Mouse (Mus musculus) left cerebral cortex, adult 2 months (tissue): ENCODE results near the gene Trp53i11. TPM values are rescaled to one million over a fixed set of nuclear protein-coding genes. Genes with fewer than 3 reads are reported as not detected.

Experiments
- DNase-seq, 2 experiments: peaks; one replicate each; pipeline ENCODE4 v3.0.0; 2021 to 2022; ENCODE audit warnings: low spot score in 2 of 2, mixed read lengths in 1 of 2; ENCODE audit errors: extremely low spot score in 1 of 2
- H3K27ac ChIP-seq: fragments of 200-600 bp; 2 replicates; pipeline ENCODE4 v1.8.1; 2022
- H3K4me3 ChIP-seq: fragments of 200-600 bp; 2 replicates; pipeline ENCODE4 v1.8.1; 2022
- CTCF ChIP-seq: fragments of 200-600 bp; IDR thresholded peaks from 2 replicates; pipeline ENCODE4 v1.8.1; 2022; ENCODE audit warnings: antibody characterized with exemption, mild to moderate bottlenecking, moderate library complexity
- intact Hi-C: fragments of 180-260 bp; cut with DNase I; formaldehyde crosslinking; loops from one replicate; pipeline ENCODE4 v1.15.1; 2025
- total RNA-seq, 2 experiments: library from RNA; stranded (reverse); gene quantifications; 2 replicates each; pipeline ENCODE4 v1.2.3; 2021

Gene Trp53i11
- total RNA-seq, 2 experiments from 2014 or later = 111 to 112 TPM

DNA sequence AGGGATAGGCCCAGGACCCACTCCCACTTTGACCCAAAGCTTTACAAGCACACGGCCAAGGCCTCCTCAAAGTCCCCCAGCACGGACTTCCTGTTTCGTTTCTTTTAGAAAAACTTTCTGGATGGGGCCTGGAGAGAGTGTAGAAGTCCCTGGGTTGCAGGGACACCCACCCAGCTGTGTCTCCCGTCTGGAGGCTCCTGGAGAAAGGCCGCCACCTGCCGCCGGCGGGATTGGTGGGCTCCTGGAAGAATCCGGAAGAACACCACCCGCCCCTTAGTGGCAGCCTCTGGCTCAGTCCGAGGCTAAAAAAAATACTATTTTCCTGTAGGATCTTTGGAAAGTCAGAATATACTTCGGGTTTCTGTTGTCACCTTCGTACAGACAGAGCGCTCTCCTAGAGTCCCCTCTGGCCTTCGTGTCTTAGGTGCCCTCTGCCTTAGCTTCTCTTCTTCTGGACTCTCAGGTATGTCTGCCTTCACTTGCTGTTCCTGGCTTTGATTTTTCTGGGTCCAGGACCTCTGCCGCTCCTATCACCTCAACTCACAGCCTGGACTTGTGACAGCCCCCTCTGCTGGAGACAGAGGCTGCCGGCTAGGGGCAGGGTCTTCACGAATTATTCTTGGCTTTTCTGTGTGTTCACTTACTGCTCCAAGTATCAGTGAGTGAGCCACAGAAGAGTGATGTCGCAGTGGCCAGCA is 1.6 kb downstream of the Trp53i11 start:
- Histone ChIP-seq H3K27ac (peak overlapping the region; percentile 47; the same call in 1 of the 2 replicates), H3K4me3 (peak overlapping the region; percentile 84)
- DNase-seq = peak in 1 of 2 experiments; percentile 58
- intact Hi-C loops = loop anchor here (2.0 kb wide), 1 partner anchor 120 kb away; no protein-coding TSS in a partner anchor
- TF ChIP-seq CTCF = peak; percentile 39

DNA sequence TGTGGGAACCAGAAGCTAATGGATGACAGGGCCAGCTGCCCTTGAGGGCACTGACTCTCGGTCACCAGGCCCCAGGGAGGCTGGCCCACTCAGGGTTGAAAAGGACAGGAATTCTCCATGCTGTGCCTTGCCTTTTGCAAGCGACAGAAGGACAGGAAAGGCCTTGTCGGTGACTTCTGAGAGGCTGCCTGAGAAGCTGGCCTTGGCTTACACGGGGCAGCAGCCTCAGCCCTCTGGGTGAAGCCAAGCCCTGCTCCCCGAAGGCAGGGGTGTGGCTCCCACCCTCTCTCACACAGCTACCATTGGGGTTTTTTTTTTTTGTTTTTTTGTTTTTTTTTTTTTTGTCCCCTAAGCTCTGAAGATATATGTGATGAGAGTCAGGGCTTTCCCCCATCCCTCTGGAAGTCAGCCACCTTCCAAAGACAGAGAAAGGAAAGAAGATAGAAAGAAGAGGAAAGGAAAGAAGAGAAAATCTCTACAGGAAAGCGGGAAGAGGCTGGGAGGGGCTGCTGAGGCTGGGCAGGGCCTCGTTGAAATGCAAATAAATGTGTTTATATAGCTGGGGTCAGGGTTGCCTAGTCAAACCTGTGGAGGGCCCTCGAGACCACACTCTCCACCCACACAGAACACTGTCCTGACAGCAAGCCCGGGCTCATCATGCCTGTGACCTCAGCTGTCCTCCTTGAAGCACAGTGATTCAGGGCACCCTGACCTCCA is 3.6 kb downstream of the Trp53i11 start:
- no peak for TF ChIP-seq CTCF
- Histone ChIP-seq H3K4me3 (no peak overlapping the region), H3K27ac (no peak overlapping the region)
- intact Hi-C loops = no loop called here
- DNase-seq = no peak

DNA sequence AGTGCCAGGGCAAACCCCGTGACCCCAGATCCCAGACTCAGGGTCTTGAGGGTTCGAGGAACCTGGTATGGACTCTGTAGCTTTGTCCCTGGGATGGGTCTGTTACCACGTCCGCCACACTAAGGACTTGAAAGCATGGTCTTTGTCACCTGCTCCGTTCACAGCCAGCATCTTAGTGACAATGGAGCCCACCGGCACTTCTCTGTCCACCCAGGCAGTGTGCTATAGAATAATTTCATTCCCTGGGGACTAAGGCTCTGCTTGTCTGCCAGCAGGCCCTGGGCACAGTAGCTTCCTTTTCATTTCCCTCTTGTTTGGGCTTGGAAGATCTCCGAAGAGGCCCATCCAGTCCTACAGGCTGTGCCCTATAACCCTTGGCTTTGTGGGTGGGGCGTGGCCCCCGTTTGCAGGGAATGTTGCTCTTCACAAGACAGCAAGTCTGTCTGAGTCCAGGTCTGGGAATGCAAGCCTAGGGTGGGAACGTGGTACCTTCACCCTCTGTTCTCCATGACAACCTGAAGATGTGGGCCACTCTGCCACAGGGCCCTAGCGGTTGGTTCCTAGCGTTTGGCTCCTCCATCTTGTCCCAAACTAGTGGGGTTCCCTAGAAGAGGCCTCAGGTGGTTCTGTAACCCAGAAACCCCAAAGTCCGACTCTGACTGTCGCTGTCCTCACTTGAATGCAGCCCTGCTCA is 4.3 kb downstream of the Trp53i11 start:
- Histone ChIP-seq H3K4me3 (no peak overlapping the region), H3K27ac (no peak overlapping the region)
- no peak for DNase-seq
- no peak for TF ChIP-seq CTCF
- intact Hi-C loops = no loop called here

DNA sequence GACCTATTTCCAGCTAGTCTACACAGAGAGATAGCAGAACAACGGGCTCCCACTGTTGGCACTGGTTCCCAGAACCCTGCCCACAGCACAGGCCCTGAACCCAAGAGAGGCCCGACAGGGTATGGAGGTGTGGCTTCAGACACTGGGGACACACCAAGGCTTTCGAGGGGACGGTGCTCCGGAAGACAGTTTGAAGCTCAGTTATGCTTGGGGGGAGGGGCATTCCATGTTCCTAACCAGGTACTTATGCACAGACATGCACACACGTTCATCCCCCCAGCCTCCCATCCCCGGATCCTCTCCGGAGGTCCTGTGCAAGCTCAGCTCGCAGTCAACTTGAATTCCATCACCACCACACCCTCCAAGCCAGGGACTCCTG is 4.8 kb downstream of the Trp53i11 start:
- no peak for TF ChIP-seq CTCF
- DNase-seq = no peak
- Histone ChIP-seq H3K4me3 (no peak overlapping the region), H3K27ac (no peak overlapping the region)
- intact Hi-C loops = no loop called here

DNA sequence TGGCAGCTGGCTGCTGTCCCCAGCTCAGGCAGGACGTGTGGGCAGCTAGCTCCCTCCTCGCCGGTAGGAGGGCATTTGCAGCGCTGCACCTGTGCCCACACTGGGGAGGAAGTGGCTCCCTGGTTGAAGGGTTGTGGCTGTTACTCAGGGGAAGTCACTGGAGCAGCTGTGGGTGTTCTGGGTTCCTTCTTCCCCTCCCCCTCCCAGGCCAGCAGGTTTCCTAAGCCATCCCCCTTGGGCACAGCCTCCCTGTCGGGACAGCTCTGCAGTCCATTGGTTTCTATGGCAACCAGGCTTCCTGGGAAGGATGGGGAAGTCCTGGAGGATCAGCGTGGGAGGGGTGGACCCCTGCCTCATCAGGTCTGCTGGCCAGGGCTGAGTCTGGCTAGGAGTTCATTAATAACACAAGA is 5.3 kb downstream of the Trp53i11 start:
- no peak for DNase-seq
- no peak for TF ChIP-seq CTCF
- H3K27ac ChIP-seq = no peak overlapping the region
- intact Hi-C loops = no loop called here
- no peak overlapping the region for H3K4me3 ChIP-seq

DNA sequence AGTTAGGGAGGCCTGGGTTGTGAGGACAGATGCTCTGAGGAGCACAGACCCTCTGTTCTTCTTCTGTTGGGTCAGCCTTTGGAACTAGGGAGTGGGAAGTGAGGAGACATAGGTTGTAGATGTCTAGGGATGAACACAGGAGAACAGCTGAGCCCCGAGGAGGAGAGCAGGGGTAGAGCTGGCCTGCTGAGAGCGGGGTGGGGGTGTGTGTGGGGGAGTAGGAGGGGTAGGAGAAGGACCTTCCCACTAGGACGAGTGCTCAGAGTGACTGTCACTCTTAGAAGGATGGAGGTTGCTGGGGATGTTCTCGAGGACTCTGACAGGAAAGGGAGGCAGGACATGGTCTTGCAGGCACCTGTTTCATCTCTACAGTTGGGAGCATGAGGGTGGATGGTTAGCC is 6.5 kb downstream of the Trp53i11 start:
- TF ChIP-seq CTCF = no peak
- intact Hi-C loops = no loop called here
- no peak for DNase-seq
- Histone ChIP-seq H3K4me3 (no peak overlapping the region), H3K27ac (no peak overlapping the region)

DNA sequence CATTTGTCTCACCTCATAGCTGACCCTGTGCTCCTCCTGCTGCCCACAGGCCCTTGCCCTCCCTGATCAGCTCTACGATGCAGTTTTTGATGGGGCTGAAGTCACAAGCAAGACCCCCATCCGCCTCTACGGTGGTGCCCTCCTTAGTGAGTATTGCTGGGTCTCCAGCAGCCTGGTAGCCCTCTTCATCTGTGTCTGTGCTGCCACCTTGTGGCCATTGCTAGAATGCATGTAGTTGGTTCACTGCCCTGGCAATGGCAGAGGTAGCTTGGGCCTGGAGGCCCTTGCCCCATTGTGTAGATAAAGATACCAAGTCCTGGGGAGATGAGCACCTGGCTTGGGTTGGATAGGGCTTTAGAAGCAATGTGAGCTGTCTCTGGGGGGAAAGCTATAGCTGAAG is 11.5 kb downstream of the Trp53i11 start:
- Histone ChIP-seq H3K27ac (no peak overlapping the region), H3K4me3 (no peak overlapping the region)
- DNase-seq = peak; percentile 86 to 96
- intact Hi-C loops = loop anchor here (1.0 to 2.0 kb wide), 2 partner anchors 130 to 294 kb away; no protein-coding TSS in a partner anchor
- TF ChIP-seq CTCF = peak; percentile 92

DNA sequence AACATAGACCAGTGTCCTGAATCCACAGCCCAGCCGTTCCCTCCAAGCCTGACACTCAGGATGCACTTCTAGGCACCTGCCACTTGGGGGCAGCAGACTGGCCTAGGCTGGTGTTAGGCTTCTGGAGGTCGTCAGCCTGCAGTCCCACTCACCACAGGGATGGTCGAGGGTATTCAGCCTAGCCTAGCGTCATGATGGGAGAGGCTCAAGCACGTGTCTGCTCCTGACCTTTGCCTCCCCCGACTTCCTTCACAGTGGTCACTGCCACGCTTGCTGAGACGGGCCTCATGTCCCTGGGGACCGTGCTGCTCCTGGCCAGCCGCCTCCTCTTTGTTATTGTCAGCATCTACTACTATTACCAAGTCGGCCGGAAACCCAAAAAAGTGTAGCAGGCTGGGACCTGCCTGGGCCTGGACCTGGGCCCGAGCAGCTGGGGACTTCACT is 12.2 kb downstream of the Trp53i11 start:
- Histone ChIP-seq H3K27ac (no peak overlapping the region), H3K4me3 (no peak overlapping the region)
- peak; percentile 42 to 58 for DNase-seq
- peak; percentile 90 for TF ChIP-seq CTCF
- intact Hi-C loops = loop anchor here (1.0 to 2.0 kb wide), 2 partner anchors 130 to 295 kb away; no protein-coding TSS in a partner anchor

DNA sequence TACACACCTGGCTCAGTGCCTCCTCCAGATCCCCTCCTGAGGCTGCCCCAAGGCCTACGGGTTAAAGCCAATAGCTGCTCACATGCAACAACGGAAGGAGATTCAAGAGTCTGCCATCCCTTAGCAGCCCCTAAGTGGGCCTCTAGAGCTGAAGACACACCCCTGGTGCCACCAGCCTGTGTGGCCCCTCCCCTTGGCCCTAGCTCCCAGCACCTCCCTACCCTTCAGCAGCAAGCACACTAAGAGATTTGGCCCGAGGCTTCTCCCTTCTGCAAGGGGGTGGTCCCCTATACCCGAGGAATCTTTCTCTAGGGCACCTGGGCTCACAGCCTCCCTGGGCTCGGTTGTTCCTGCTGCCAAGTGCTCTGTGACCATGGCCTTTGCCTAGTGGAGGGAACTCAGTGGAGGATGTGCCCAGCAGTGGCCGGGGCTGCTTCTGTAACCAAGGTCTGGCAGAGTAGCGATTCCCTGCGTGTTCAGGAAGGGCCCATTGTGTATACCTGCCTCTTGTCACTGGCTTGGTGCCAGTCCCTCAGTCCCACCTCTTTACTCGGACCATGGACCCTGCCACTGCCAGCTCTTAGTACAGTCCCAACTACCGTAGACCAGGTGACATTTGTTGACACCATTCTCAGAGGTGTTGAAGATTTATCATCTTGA is 13.5 kb downstream of the Trp53i11 start:
- TF ChIP-seq CTCF = no peak
- Histone ChIP-seq H3K27ac (no peak overlapping the region), H3K4me3 (no peak overlapping the region)
- no peak for DNase-seq
- intact Hi-C loops = no loop called here

DNA sequence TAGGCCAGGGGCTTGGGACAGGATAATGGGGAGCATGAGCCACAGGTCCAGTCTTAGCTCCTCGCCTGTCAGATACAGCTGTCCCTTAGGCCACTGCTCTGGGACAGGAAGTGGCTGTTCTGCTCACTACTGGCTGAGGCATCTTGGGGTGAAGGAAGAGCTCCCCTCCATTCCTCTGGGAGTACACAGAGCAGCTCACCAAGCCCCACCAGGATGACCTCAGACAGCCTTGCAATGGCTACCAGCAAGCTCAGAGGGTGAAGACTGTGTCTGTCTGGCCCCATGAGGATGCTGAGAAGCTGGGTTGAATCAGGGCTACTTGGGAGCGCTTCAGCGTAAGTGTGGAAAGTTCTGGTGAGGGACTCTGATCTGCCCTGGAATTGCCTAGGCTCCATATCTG is 14.6 kb downstream of the Trp53i11 start:
- no peak for DNase-seq
- no peak for TF ChIP-seq CTCF
- Histone ChIP-seq H3K27ac (no peak overlapping the region), H3K4me3 (no peak overlapping the region)
- intact Hi-C loops = no loop called here

DNA sequence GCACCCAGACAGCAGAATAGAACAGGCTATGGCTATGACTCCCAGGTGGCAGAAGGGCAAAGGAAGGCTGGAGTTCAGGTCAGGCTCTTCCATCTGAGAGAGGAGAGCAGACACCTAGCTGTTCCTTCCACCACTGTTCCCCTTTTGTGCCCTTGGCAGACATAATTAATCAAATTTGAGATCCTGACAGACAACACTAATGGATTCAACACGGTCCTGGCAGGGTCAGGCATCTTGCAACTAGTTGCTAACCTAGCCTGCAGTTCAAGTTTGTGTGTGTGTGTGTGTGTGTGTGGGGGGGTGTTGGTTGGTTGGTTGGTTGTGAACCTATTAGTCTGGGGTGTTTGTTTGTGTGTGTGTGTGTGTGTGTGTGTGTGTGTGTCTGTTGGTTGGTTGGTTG is 15.4 kb downstream of the Trp53i11 start:
- H3K27ac ChIP-seq = no peak overlapping the region
- TF ChIP-seq CTCF = no peak
- no peak overlapping the region for H3K4me3 ChIP-seq
- DNase-seq = no peak
- intact Hi-C loops = loop anchor here (1.0 kb wide), 1 partner anchor 269 kb away; no protein-coding TSS in a partner anchor
